Mouse (Mus musculus) liver, postnatal 0 days (tissue): ENCODE measurements around the gene Sectm1a. TPM values are rescaled to one million over a fixed set of nuclear protein-coding genes. Genes with fewer than 3 reads are reported as not detected.
"Not testable (repeated sequence)": the region's sequence is repeated elsewhere in the genome, so short reads cannot be mapped to it uniquely, and the experiment has no call there.

Experiments used
- ATAC-seq: fragments of 200-750 bp; cut with Nextera tagmentation; 2 replicates; pipeline ENCODE4 v1.8.0; 2017; ENCODE audit warnings: mild to moderate bottlenecking, moderate library complexity
- DNase-seq: peaks from one replicate; pipeline ENCODE4 v3.0.0-alpha.2; 2016
- H3K27ac ChIP-seq: fragments of 300-500 bp; sonication (generic); 2 replicates; pipeline ENCODE4 v1.5.1; 2014; ENCODE audit warnings: antibody characterized with exemption, moderate library complexity, mild to moderate bottlenecking, low read depth
- H3K27me3 ChIP-seq: fragments of 300-500 bp; sonication (generic); 2 replicates; pipeline ENCODE4 v1.6.1; 2014; ENCODE audit warnings: low read length, control low read depth, mixed read lengths; ENCODE audit not compliant: insufficient read depth
- H3K36me3 ChIP-seq: fragments of 300-500 bp; sonication (generic); replicated peaks from 2 replicates; pipeline ENCODE4 v1.6.1; 2014; ENCODE audit warnings: mild to moderate bottlenecking, control low read depth, low read length, moderate library complexity, mixed read lengths; ENCODE audit not compliant: insufficient read depth
- H3K4me1 ChIP-seq: fragments of 300-500 bp; sonication (generic); 2 replicates; pipeline ENCODE4 v1.6.1; 2014; ENCODE audit warnings: antibody characterized with exemption, mild to moderate bottlenecking, control low read depth; ENCODE audit not compliant: insufficient read depth
- H3K4me2 ChIP-seq: fragments of 300-500 bp; sonication (generic); 2 replicates; pipeline ENCODE4 v1.6.1; 2014; ENCODE audit warnings: low read depth, mild to moderate bottlenecking, low read length, moderate library complexity, mixed read lengths
- H3K4me3 ChIP-seq: fragments of 300-500 bp; sonication (generic); 2 replicates; pipeline ENCODE4 v1.5.1; 2014; ENCODE audit warnings: low read depth, low read length
- H3K9ac ChIP-seq: fragments of 300-500 bp; sonication (generic); replicated peaks from 2 replicates; pipeline ENCODE4 v1.6.1; 2014; ENCODE audit warnings: mild to moderate bottlenecking, moderate library complexity
- H3K9me3 ChIP-seq: fragments of 300-500 bp; sonication (generic); 2 replicates; pipeline ENCODE4 v1.6.1; 2016; ENCODE audit warnings: mild to moderate bottlenecking, control low read depth, low read length, mixed read lengths
- CTCF ChIP-seq: sonication (generic); IDR thresholded peaks from 2 replicates; pipeline ENCODE4 v1.5.1; 2016; ENCODE audit warnings: antibody characterized with exemption, low read depth
- EP300 ChIP-seq: IDR thresholded peaks from 2 replicates; pipeline ENCODE4 v1.6.1; 2016; ENCODE audit warnings: antibody characterized with exemption, low read depth, mild to moderate bottlenecking
- WGBS: fragments of 180-500 bp; shearing (Covaris S2); extraction: QIAGEN DNeasy Blood & Tissue Kit; methylation state at CpG from one replicate; pipeline ENCODE4 v1.1.7; 2014; ENCODE audit not compliant: insufficient replicate concordance; 5-methylcytosine and 5-hydroxymethylcytosine counted together
- polyA plus RNA-seq: library from polyadenylated mRNA; unstranded; fragments of >200 nt; fragmentation: Nextera tagmentation; extraction: Ambion mirVana; gene quantifications from 2 replicates; pipeline ENCODE4 v1.2.1, GENCODE M21; 2015

Gene Sectm1a
- polyA plus RNA-seq, 1 experiment from 2014 or later, result 1.7 TPM

DNA sequence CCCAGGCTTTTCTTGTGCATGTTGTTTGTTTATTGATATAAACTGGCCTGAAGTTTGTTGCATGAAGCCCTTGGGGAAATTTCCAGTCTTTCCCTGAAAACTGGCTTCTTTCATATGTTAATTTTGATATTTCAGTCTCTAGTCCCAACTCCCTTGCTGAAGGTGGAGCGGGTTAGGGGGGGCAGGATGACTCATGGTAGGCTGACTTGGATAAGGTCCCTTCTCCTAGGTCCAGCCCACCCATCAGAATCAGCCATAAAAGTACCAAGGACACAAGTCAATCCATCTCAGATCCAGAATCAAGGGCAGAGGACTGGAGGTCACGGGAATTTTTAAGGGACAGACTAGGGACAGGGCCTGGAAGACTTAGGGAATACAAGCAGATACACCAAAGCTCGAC lies 30.0 kb upstream of the Sectm1a start:
- no peak overlapping the region for H3K4me2 ChIP-seq
- no peaks in the 10 kb centered on the region for H3K4me1 ChIP-seq
- H3K36me3 ChIP-seq, result no peaks in the 10 kb centered on the region
- H3K27me3 ChIP-seq, result no peaks in the 10 kb centered on the region
- 67% methylated on average over 3 of the region's 3 CpGs for WGBS
- no peak overlapping the region for H3K4me3 ChIP-seq
- DNase-seq (no peak), ATAC-seq (no peak)
- no peak overlapping the region for H3K9ac ChIP-seq
- no peak overlapping the region for H3K27ac ChIP-seq
- no peaks in the 10 kb centered on the region for H3K9me3 ChIP-seq
- TF ChIP-seq CTCF, result no peak
- no peak for TF ChIP-seq EP300

DNA sequence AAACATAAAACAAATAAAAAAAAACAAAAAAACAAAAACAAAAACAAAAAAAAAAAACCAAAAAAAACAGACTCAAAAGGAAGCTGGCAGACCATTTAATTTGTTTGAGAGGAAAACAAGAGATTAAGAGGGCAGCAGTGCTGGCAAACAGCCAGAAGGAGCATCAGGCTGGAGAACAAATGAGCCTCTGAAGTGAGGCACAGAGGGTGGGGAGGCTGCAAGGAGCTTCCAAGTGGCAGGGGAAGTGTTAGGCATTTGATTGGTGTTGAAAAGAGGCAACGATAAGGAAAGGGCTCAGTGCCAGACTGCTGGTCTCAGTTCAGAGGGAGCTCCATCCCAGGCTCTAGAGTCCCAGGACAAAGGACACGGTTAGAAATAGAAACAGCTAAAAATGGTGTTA lies 29.0 kb upstream of the Sectm1a start:
- Histone ChIP-seq H3K36me3 (no peaks in the 10 kb centered on the region), H3K4me3 (no peak overlapping the region), H3K27me3 (no peaks in the 10 kb centered on the region), H3K4me1 (no peaks in the 10 kb centered on the region), H3K4me2 (no peak overlapping the region), H3K27ac (no peak overlapping the region), H3K9me3 (no peaks in the 10 kb centered on the region), H3K9ac (no peak overlapping the region)
- DNase-seq, result peak; percentile 28
- no peak for ATAC-seq
- 12% methylated on average over 2 of the region's 2 CpGs for WGBS
- no peak for TF ChIP-seq EP300
- TF ChIP-seq CTCF, result no peak

DNA sequence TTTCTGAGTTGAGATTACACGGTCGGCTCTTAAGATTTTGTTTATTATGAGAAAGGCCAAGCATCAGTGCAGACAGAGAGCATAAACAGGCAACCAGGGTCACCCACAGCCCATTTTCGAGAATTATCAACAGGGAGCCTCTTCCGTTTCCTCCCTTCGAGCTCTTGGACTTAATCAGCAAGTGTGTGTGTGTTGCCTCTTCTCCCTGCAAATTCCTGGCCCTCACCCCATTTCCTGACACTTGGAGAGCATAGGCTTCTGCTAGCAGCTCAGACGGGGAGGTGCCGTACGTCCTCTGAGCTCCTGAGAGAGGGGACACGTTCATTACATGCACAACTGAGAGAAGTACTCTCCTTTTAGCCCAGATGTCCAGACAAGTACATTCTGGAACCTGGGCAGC lies 27.0 kb upstream of the Sectm1a start:
- DNase-seq, result no peak
- WGBS, result 59% methylated on average over 9 of the region's 9 CpGs
- Histone ChIP-seq H3K9me3 (no peaks in the 10 kb centered on the region), H3K4me3 (no peak overlapping the region), H3K27ac (no peak overlapping the region), H3K27me3 (no peaks in the 10 kb centered on the region), H3K4me2 (no peak overlapping the region), H3K4me1 (no peaks in the 10 kb centered on the region), H3K36me3 (no peaks in the 10 kb centered on the region), H3K9ac (no peak overlapping the region)
- no peak for TF ChIP-seq CTCF
- no peak; the same call in 1 of the 2 replicates for TF ChIP-seq EP300
- no peak for ATAC-seq

DNA sequence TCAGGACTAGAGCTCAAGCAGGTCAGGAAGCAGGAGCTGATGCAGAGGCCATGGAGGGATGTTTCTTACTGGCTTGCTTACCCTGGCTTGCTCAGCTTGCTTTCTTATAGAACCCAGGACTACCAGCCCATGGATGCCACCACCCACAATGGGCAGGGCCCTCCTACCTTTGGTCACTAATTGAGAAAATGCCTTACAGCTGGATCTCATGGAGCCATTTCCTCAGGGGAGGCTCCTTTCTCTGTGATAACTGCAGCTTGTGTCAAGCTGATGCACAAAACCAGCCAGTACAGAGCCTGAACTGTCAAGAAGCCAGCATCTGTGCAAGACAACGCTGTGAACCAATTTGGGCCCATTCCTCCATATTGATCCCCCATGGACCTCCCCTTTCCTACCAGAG lies 26.2 kb upstream of the Sectm1a start:
- DNase-seq, H3K27me3 ChIP-seq, H3K9ac ChIP-seq, H3K9me3 ChIP-seq, H3K4me3 ChIP-seq, ATAC-seq, H3K27ac ChIP-seq, H3K4me2 ChIP-seq, H3K4me1 ChIP-seq, H3K36me3 ChIP-seq: not testable (repeated sequence)
- 60% methylated on average over 1 of the region's 1 CpGs for WGBS

- Histone ChIP-seq H3K36me3 (no peaks in the 10 kb centered on the region), H3K27ac (no peak overlapping the region), H3K9me3 (no peaks in the 10 kb centered on the region), H3K4me3 (no peak overlapping the region), H3K4me1 (peaks cover 14% of the 10 kb centered on the region; the same call in 1 of the 2 replicates), H3K4me2 (no peak overlapping the region), H3K27me3 (no peaks in the 10 kb centered on the region), H3K9ac (no peak overlapping the region)
- ATAC-seq, result 0 out of 2 replicates have a peak, but pooled peaks have one; percentile 2
- WGBS, result 64% methylated on average over 4 of the region's 4 CpGs
- no peak for DNase-seq
- TF ChIP-seq CTCF (no peak), EP300 (no peak)
Measured at GRCm38 (mm10) chr11:121101124-121101805, 20.2 kb upstream of the Sectm1a start.

DNA sequence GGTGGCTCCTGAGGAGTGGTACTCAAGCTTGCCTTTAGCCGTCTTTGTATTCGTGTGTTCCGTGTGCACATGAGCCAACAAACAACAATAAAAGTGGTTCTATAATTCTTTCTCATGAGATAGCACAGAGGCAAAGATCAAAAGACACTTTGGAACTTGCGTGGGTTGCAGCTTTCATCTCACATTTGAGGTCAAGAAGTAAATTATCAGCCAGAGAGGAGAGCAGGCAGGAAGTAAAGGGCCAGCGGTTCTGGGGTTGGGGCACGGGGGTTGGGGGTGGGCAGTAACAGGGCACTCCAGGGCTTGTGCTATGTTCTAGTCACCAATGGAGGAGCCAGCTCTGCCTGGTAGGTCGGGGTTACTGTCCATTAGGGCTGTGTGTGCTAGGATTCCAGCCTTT lies 19.7 kb upstream of the Sectm1a start:
- TF ChIP-seq EP300 (no peak), CTCF (no peak)
- Histone ChIP-seq H3K27me3 (no peaks in the 10 kb centered on the region), H3K9ac (no peak overlapping the region), H3K27ac (no peak overlapping the region), H3K9me3 (no peaks in the 10 kb centered on the region), H3K4me1 (peaks cover 14% of the 10 kb centered on the region; the same call in 1 of the 2 replicates), H3K4me2 (no peak overlapping the region), H3K36me3 (no peaks in the 10 kb centered on the region), H3K4me3 (no peak overlapping the region)
- 29% methylated on average over 7 of the region's 7 CpGs for WGBS
- DNase-seq (no peak), ATAC-seq (peak; percentile 50)
